Mouse (Mus musculus) lung, postnatal 0 days (tissue): ENCODE measurements around the gene Ckap2l. TPM values are rescaled to one million over a fixed set of nuclear protein-coding genes. Genes with fewer than 3 reads are reported as not detected.

Source experiments
- ATAC-seq: fragments of 200-750 bp; cut with Nextera tagmentation; 2 replicates; pipeline ENCODE4 v1.8.0; 2017; ENCODE audit warnings: moderate library complexity
- DNase-seq: peaks from one replicate; pipeline ENCODE4 v3.0.0-alpha.2; 2016; ENCODE audit warnings: low spot score
- H3K27ac ChIP-seq: fragments of 300-500 bp; sonication (generic); 2 replicates; pipeline ENCODE4 v1.5.1; 2014; ENCODE audit warnings: antibody characterized with exemption, mild to moderate bottlenecking, low read length, mixed read lengths
- H3K27me3 ChIP-seq: fragments of 300-500 bp; sonication (generic); replicated peaks from 2 replicates; pipeline ENCODE4 v1.6.1; 2014; ENCODE audit warnings: low read length, mixed read lengths; ENCODE audit not compliant: insufficient read depth
- H3K36me3 ChIP-seq: fragments of 300-500 bp; sonication (generic); 2 replicates; pipeline ENCODE4 v1.6.1; 2014; ENCODE audit warnings: low read length, mixed read lengths; ENCODE audit not compliant: insufficient read depth
- H3K4me1 ChIP-seq: fragments of 300-500 bp; sonication (generic); 2 replicates; pipeline ENCODE4 v1.6.1; 2014; ENCODE audit warnings: antibody characterized with exemption, low read depth, low read length, mixed read lengths; ENCODE audit not compliant: insufficient read depth
- H3K4me2 ChIP-seq: fragments of 300-500 bp; sonication (generic); replicated peaks from 2 replicates; pipeline ENCODE4 v1.6.1; 2014; ENCODE audit warnings: low read depth, mild to moderate bottlenecking, low read length, moderate library complexity, mixed read lengths
- H3K4me3 ChIP-seq: fragments of 300-500 bp; sonication (generic); 2 replicates; pipeline ENCODE4 v1.5.1; 2014; ENCODE audit warnings: low read depth, low read length
- H3K9ac ChIP-seq: fragments of 300-500 bp; sonication (generic); replicated peaks from 2 replicates; pipeline ENCODE4 v1.6.1; 2014; ENCODE audit warnings: low read depth, mild to moderate bottlenecking
- H3K9me3 ChIP-seq: fragments of 300-500 bp; sonication (generic); 2 replicates; pipeline ENCODE4 v1.6.1; 2016; ENCODE audit warnings: low read length, mixed read lengths
- CTCF ChIP-seq: IDR thresholded peaks from 2 replicates; pipeline ENCODE4 v1.5.1; 2016; ENCODE audit warnings: antibody characterized with exemption, mild to moderate bottlenecking
- EP300 ChIP-seq: IDR thresholded peaks from 2 replicates; pipeline ENCODE4 v1.6.1; 2016; ENCODE audit warnings: antibody characterized with exemption, mild to moderate bottlenecking, control low read depth
- WGBS: fragments of 180-500 bp; shearing (Covaris S2); extraction: QIAGEN DNeasy Blood & Tissue Kit; methylation state at CpG from one replicate; pipeline ENCODE4 v1.1.7; 2014; 5-methylcytosine and 5-hydroxymethylcytosine counted together
- polyA plus RNA-seq: library from polyadenylated mRNA; unstranded; fragments of >200 nt; fragmentation: Nextera tagmentation; extraction: Ambion mirVana; gene quantifications from 2 replicates; pipeline ENCODE4 v1.2.1, GENCODE M21; 2015

Gene Ckap2l
- 2.6 and 3.2 TPM in 2 replicates for polyA plus RNA-seq

GRCm38 (mm10) chr2:129296671-129297588 is at the start of gene Ckap2l:
TSS of gene Ckap2l (minus strand) at chr2:129297212.
- Histone ChIP-seq H3K27me3 (no peaks in the 10 kb centered on the region), H3K36me3 (no peaks in the 10 kb centered on the region), H3K9ac (peak within 1 kb of the TSS; percentile 46), H3K9me3 (no peaks in the 10 kb centered on the region), H3K4me1 (no peaks in the 10 kb centered on the region), H3K4me3 (peak within 1 kb of the TSS; percentile 79), H3K4me2 (peak within 1 kb of the TSS; percentile 85), H3K27ac (peak within 1 kb of the TSS; percentile 71)
- 0 out of 2 replicates have a peak, but pooled peaks have one; percentile 42 for TF ChIP-seq EP300
- no peak for TF ChIP-seq CTCF
- ATAC-seq (peak; percentile 100), DNase-seq (peak; percentile 99)
- WGBS = under 1% methylated on average over 49 of the region's 50 CpGs

GRCm38 (mm10) chr2:129338138-129338621 is 41.2 kb upstream of the Ckap2l start:
- DNase-seq (peak; percentile 37), ATAC-seq (peak; percentile 57)
- WGBS = 51% methylated on average over 6 of the region's 6 CpGs
- no peaks in the 10 kb centered on the region for H3K4me1 ChIP-seq
- no peak overlapping the region for H3K9ac ChIP-seq
- H3K4me2 ChIP-seq = no peak overlapping the region
- TF ChIP-seq CTCF = no peak
- H3K36me3 ChIP-seq = no peaks in the 10 kb centered on the region
- H3K27me3 ChIP-seq = no peaks in the 10 kb centered on the region
- H3K4me3 ChIP-seq = no peak overlapping the region
- no peak overlapping the region for H3K27ac ChIP-seq
- H3K9me3 ChIP-seq = no peaks in the 10 kb centered on the region

DNA sequence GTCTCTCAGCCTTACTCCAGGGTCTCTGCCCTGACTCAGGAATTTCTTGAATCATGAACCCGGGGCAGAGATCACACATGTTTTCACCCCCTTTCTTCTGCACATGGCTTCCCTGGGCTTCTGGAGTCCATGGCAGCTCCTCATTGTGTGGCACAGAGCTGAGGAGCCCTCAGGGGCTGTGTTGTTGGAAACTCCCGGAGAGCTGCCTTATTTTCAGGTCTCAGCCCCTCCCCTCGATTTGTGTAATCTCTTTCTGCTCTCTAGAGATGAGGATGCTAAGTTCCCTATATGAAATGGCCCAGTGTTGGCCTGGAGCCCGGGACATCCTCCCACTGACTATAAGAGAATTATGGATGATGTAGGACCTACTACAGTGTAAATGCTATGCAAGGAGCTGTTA is 36.5 kb upstream of the Ckap2l start:
- TF ChIP-seq EP300 (no peak), CTCF (no peak)
- Histone ChIP-seq H3K4me2 (no peak overlapping the region), H3K36me3 (no peaks in the 10 kb centered on the region), H3K9ac (no peak overlapping the region), H3K27ac (no peak overlapping the region), H3K9me3 (no peaks in the 10 kb centered on the region), H3K4me1 (no peaks in the 10 kb centered on the region), H3K27me3 (no peaks in the 10 kb centered on the region), H3K4me3 (no peak overlapping the region)
- DNase-seq (no peak), ATAC-seq (no peak)
- WGBS = 43% methylated on average over 4 of the region's 4 CpGs

DNA sequence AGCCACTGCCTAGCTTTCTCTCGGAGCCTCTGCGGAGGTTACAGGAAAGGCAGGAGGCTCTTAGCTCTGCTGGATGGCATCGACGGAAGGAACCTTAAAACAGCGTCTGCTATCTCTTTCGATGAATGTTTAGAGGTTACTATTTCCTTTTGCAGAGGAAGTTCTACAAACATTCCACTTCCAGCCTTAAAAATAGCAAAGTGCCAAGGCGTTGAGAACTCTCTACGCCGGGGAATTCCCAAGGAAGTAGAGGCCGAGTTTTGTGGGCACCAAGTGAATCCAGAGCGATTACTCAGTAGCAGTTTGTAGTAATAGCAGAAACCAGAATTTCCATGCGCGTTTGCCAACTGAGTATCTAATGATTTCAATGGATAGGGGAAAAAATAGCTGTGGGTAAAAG is 33.5 kb upstream of the Ckap2l start:
- H3K27ac ChIP-seq = no peak overlapping the region
- ATAC-seq (peak; percentile 66), DNase-seq (peak; percentile 49)
- H3K27me3 ChIP-seq = no peaks in the 10 kb centered on the region
- no peak overlapping the region for H3K4me3 ChIP-seq
- no peaks in the 10 kb centered on the region for H3K36me3 ChIP-seq
- no peaks in the 10 kb centered on the region for H3K4me1 ChIP-seq
- H3K9me3 ChIP-seq = no peaks in the 10 kb centered on the region
- peak; percentile 86 for TF ChIP-seq EP300
- TF ChIP-seq CTCF = no peak
- no peak overlapping the region for H3K4me2 ChIP-seq
- WGBS = 56% methylated on average over 13 of the region's 13 CpGs
- H3K9ac ChIP-seq = no peak overlapping the region

GRCm38 (mm10) chr2:129330024-129330423 is 33.0 kb upstream of the Ckap2l start:
- Histone ChIP-seq H3K4me3 (no peak overlapping the region), H3K36me3 (no peaks in the 10 kb centered on the region), H3K27ac (peak overlapping the region; percentile 4; the same call in 1 of the 2 replicates), H3K9me3 (no peaks in the 10 kb centered on the region), H3K4me1 (no peaks in the 10 kb centered on the region), H3K9ac (no peak overlapping the region), H3K4me2 (no peak overlapping the region), H3K27me3 (no peaks in the 10 kb centered on the region)
- ATAC-seq = no peak
- WGBS = 52% methylated on average over 7 of the region's 7 CpGs
- TF ChIP-seq EP300 (no peak), CTCF (no peak)
- DNase-seq = no peak

GRCm38 (mm10) chr2:129328238-129328637 is 31.2 kb upstream of the Ckap2l start:
- 76% methylated on average over 4 of the region's 4 CpGs for WGBS
- Histone ChIP-seq H3K4me3 (no peak overlapping the region), H3K27ac (no peak overlapping the region), H3K9ac (no peak overlapping the region), H3K9me3 (no peaks in the 10 kb centered on the region), H3K4me1 (no peaks in the 10 kb centered on the region), H3K36me3 (no peaks in the 10 kb centered on the region), H3K27me3 (no peaks in the 10 kb centered on the region), H3K4me2 (no peak overlapping the region)
- TF ChIP-seq CTCF = no peak
- no peak for TF ChIP-seq EP300
- DNase-seq = peak; percentile 16
- ATAC-seq = no peak
